Mouse (Mus musculus) ES-Bruce4 (cell line): Measurements from ENCODE around the gene Hus1.

ENCODE experiments used
- CTCF ChIP-seq: IDR thresholded peaks from one replicate; pipeline ENCODE4 v1.8.1; 2011; ENCODE audit warnings: low read depth, low read length
- POLR2A ChIP-seq: IDR thresholded peaks from one replicate; pipeline ENCODE4 v1.8.1; 2011; ENCODE audit warnings: low read length; ENCODE audit not compliant: insufficient read depth

- TF ChIP-seq CTCF = no peak
- no peak for TF ChIP-seq POLR2A
These were observed 40.9 kb upstream of the Hus1 start for GRCm38 (mm10) chr11:9051895-9052294.
